Mouse (Mus musculus) intestine, postnatal 0 days (tissue): ENCODE measurements at regions not wholly inside any gene's neighbourhood (a gene's known extent, or its start where the extent isn't known, plus 50 kb on each side); places are given as distances from the start of the nearest gene placed in this dataset.
A peak's percentile ranks its signal among the peaks of the same experiment; 100 is the strongest.

Source experiments
- ATAC-seq: fragments of 200-750 bp; cut with Nextera tagmentation; 2 replicates; pipeline ENCODE4 v1.8.0; 2017; ENCODE audit warnings: mild to moderate bottlenecking, moderate TSS enrichment, moderate library complexity
- H3K27ac ChIP-seq: fragments of 300-500 bp; sonication (generic); 2 replicates; pipeline ENCODE4 v1.5.1; 2014; ENCODE audit warnings: mild to moderate bottlenecking, low read depth, low read length, moderate library complexity
- H3K27me3 ChIP-seq: fragments of 300-500 bp; sonication (generic); replicated peaks from 2 replicates; pipeline ENCODE4 v1.6.1; 2014; ENCODE audit warnings: low read length, mixed read lengths; ENCODE audit not compliant: control insufficient read depth, insufficient read depth
- H3K36me3 ChIP-seq: fragments of 300-500 bp; sonication (generic); 2 replicates; pipeline ENCODE4 v1.6.1; 2014; ENCODE audit warnings: mild to moderate bottlenecking, moderate library complexity; ENCODE audit not compliant: control insufficient read depth, insufficient read depth
- H3K4me1 ChIP-seq: fragments of 300-500 bp; sonication (generic); replicated peaks from 2 replicates; pipeline ENCODE4 v1.6.1; 2014; ENCODE audit warnings: antibody characterized with exemption, low read length, mixed read lengths; ENCODE audit not compliant: control insufficient read depth, insufficient read depth
- H3K4me2 ChIP-seq: fragments of 300-500 bp; sonication (generic); replicated peaks from 2 replicates; pipeline ENCODE4 v1.6.1; 2014; ENCODE audit warnings: low read depth, mild to moderate bottlenecking, moderate library complexity
- H3K4me3 ChIP-seq: fragments of 300-500 bp; sonication (generic); 2 replicates; pipeline ENCODE4 v1.5.1; 2014; ENCODE audit warnings: low read depth, low read length
- H3K9ac ChIP-seq: fragments of 300-500 bp; sonication (generic); 2 replicates; pipeline ENCODE4 v1.6.1; 2014; ENCODE audit warnings: mild to moderate bottlenecking, low read depth, low read length
- H3K9me3 ChIP-seq: fragments of 300-500 bp; sonication (generic); 2 replicates; pipeline ENCODE4 v1.6.1; 2016; ENCODE audit warnings: mixed run types; ENCODE audit not compliant: control insufficient read depth
- CTCF ChIP-seq: sonication (generic); IDR thresholded peaks from 2 replicates; pipeline ENCODE4 v1.5.1; 2016; ENCODE audit warnings: low read depth, mild to moderate bottlenecking, control low read depth, antibody characterized with exemption, moderate library complexity
- WGBS: fragments of 180-500 bp; shearing (Covaris S2); extraction: QIAGEN DNeasy Blood & Tissue Kit; methylation state at CpG from one replicate; pipeline ENCODE4 v1.1.7; 2014; 5-methylcytosine and 5-hydroxymethylcytosine counted together

- H3K36me3 ChIP-seq, result no peaks in the 10 kb centered on the region
- no peaks in the 10 kb centered on the region for H3K27me3 ChIP-seq
- TF ChIP-seq CTCF, result no peak
- no peak overlapping the region for H3K27ac ChIP-seq
- H3K4me3 ChIP-seq, result no peak overlapping the region
- no peak for ATAC-seq
- no peak overlapping the region for H3K4me2 ChIP-seq
- H3K9me3 ChIP-seq, result no peaks in the 10 kb centered on the region
- peaks cover 5% of the 10 kb centered on the region; the same call in 1 of the 2 replicates for H3K4me1 ChIP-seq
- H3K9ac ChIP-seq, result no peak overlapping the region
- 64% methylated on average over 3 of the region's 3 CpGs for WGBS
Observed at GRCm38 (mm10) chr11:51911481-51911880, 54.0 kb upstream of the Jade2 start.

GRCm38 (mm10) chr11:51915656-51916032 lies 51.8 kb upstream of the Cdkn2aipnl start:
- Histone ChIP-seq H3K4me3 (peak overlapping the region; percentile 35), H3K27ac (peak overlapping the region; percentile 90), H3K4me2 (peak overlapping the region; percentile 72), H3K4me1 (peaks cover 10% of the 10 kb centered on the region), H3K9me3 (no peaks in the 10 kb centered on the region), H3K27me3 (no peaks in the 10 kb centered on the region), H3K36me3 (no peaks in the 10 kb centered on the region), H3K9ac (peak overlapping the region; percentile 44; the same call in 1 of the 2 replicates)
- WGBS, result 11% methylated on average over 8 of the region's 8 CpGs
- TF ChIP-seq CTCF, result no peak
- peak; percentile 46 for ATAC-seq

- H3K27me3 ChIP-seq, result no peaks in the 10 kb centered on the region
- peak overlapping the region; percentile 90 for H3K27ac ChIP-seq
- no peaks in the 10 kb centered on the region for H3K9me3 ChIP-seq
- peak overlapping the region; percentile 44; the same call in 1 of the 2 replicates for H3K9ac ChIP-seq
- under 1% methylated on average over 29 of the region's 29 CpGs for WGBS
- peaks cover 10% of the 10 kb centered on the region for H3K4me1 ChIP-seq
- TF ChIP-seq CTCF, result no peak
- no peaks in the 10 kb centered on the region for H3K36me3 ChIP-seq
- H3K4me2 ChIP-seq, result peak overlapping the region; percentile 72
- peak; percentile 91 for ATAC-seq
- H3K4me3 ChIP-seq, result peak overlapping the region; percentile 35
Observed at GRCm38 (mm10) chr11:51916033-51916929, 51.2 kb upstream of the Cdkn2aipnl start.
